Mouse (Mus musculus): ENCODE data around the gene Tmem131l.

Gene Tmem131l

DNA sequence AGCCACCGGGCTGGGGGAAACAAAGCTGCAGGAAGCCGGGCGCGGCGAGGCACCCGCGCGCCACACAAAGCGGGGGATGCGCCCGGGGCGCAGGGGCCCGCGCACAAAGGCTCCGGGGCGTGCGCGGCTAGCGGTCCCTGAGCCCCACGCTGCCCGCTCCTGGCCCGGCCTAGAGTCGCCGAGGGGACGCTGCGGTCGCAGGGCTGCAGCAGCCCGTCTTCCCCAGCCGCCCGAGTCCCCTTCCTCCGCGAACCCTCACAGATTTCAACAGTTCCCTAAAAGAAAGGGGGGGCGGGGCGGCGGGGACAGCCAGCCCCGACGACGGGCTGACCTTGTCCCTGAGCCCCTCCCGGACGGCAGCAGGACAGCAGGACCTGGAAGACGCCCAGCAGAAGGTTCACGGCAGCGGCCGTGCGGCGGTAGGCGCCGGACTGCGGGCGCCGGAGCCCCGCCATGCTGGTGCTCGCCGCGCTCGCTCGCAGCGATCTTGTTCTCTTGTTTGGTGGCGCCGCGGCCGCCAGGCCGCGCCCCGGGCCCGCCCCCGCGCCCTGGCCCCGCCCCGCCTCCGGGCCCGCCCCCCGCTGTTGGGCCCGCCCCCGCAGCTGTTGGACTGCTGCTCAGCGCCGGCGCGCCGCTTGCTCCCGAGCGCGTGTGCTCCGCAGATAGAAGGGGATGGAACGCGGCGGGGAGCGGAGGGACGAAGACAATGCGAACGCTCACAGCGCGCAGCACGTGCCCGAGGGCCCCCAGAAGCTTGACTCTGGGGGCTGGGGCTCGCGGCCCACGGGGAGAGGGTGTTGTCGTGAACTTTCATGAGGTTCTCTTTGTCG is at the start of gene Tmem131l:
Gene Tmem131l (minus strand): TSS at position 530 of the 830 bp plus-strand sequence.
- DNase-seq (ENCODE audit: extremely low spot score): peak; percentile 95

DNA sequence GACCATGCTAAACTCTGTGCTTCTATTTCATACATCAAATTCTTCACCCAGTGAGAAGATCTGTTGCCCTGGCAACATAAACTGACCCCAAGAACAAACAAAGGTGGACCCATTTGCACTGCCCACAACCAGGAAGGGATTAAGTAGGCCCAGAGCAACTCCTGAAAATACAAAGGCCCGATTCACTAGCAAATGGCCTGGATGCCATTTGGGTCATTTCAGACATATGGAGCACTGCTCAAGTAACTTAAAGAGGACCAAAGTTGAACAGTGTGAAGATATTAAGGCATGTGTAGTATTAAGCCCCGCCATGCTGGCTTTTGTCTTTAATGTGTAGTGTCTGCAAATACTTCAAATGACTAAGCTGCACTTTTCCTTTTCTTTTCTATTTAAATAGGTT is 46.9 kb upstream of the Tmem131l start:
- no peak for DNase-seq (ENCODE audit: extremely low spot score)

DNA sequence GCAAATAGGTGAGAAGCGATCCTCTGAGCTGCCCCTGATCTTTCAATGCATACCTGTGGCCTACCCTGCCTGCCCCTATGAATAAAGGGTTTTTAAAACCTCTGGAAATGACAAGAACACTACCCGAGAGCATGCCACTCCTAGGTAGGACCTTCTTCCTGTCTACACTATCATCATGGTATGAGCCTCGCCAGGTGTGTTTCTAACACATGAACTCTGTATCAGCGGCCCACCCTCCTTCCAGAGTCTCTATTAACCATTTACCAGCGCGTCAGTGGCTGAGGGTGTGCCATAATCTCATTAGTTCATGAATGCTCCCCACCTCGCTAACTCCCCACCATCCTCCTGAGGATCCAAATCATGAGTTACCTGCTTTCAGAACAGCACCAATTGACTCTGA is 46.4 kb upstream of the Tmem131l start:
- DNase-seq (ENCODE audit: extremely low spot score): no peak

DNA sequence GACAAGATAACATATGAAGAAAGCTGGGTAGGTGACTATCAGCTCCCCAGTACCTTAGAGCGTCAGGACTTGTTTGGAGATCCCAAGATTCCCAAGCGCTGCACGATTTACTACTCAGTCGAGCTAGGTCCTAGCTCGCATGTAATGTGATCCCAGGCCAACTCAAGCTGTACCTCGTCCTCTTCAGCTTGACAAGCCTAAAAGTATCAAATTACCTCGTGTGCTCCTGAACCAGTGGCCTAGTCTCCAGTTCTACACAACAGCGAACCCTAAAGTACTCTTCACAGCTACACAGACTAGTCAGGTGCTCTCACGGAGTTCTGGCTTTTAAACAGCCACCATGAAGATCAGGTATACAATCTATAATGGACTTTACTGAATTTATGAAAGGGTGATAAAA is 45.5 kb upstream of the Tmem131l start:
- peak; percentile 37 for DNase-seq (ENCODE audit: extremely low spot score)

DNA sequence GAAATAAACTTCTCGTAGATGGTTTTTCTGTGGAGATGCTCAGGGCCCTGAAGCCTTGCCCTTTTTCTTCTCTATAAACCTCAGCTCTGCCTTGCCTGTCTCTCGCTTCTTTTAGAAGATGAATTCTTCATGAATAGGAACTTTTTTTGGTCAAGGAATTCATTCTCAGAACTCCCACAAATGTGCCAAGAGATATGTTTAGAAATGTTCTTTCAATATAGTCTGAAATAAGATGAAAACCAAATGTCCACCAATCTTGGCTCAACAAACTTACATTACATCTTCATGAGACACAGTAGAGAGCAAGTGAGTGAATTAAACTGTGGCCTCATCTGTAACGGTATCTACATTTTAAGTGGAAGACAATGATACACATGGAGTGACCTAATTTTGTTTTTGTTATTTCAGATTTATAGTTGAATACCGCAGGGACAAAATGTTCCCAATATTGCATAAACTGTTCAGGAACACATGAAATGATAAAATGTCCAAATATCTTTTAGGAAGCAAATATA is 41.3 kb upstream of the Tmem131l start:
- DNase-seq (ENCODE audit: extremely low spot score): no peak

DNA sequence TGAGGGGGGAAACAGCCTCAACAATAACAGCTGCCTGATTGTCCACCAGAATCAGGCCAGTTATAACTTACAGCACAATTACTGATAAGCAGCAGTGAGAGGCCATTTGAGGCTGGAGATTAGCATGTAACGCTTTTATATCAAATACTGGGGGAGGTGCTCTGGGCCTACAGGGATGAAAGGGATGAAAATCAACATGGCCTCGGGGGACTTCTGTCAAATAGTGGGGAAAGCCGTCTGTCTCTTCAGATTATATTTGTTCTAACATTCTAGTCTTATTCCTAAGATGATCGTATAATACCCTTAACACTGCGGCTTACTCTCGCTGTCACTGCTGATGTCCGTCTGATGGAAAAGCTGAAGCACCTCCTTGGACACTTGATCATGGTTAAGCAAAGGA is 40.1 kb upstream of the Tmem131l start:
- DNase-seq (ENCODE audit: extremely low spot score): no peak

DNA sequence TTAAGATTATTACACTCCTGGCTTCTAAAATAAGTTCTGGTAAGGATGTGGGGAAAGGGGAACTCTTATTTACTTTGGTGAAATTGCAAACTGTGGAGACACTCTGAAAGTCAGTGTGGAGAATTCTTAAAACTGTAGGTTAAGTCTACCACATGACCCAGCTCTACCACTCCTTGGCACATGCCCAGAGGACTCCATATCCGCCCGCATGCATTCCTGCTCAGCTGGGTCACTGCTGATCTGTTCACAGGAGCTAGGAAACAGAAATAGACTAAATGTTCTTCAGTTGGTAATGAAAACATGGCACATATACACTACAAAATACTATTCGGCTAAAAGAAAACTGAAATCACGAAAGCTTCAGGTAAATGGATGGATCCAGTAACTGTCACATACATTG is 37.5 kb upstream of the Tmem131l start:
- no peak for DNase-seq (ENCODE audit: extremely low spot score)

DNA sequence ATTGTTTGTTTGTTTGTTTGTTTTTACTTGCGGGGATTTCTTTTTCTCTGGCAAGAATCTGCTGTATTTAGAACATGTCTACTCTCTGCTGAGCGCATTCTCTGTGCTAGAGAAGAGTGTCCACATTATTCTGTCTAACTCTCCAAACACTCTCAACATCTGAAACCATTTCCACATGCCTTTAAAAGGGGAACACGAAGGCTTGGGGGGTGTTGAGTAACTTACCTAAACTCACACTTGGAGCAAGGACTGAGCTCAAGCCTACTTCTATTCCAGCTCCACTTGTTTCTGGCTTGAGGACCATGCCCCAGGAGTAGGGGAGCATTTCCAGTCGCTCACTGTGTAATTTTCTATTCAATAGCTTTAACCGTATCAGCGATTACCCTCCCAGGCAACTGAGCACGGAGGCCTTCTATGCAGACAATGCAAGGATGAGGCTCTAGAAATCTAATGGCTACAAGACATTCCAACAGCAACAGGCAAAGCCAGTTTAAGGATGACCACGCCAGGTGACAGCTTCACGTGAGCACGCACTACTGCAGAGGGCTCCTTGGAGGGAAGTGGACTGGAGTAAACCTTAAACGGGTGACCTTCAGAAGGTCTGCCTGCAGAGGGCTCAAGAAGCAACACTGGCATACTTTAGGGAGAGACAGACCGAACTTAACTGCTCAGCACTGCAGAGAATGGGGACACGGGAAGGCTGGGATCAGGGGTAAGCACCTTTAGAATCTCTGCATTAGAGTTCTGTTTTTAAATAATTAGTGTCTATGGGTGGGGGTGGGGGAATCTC is 36.8 kb upstream of the Tmem131l start:
- no peak for DNase-seq (ENCODE audit: extremely low spot score)

DNA sequence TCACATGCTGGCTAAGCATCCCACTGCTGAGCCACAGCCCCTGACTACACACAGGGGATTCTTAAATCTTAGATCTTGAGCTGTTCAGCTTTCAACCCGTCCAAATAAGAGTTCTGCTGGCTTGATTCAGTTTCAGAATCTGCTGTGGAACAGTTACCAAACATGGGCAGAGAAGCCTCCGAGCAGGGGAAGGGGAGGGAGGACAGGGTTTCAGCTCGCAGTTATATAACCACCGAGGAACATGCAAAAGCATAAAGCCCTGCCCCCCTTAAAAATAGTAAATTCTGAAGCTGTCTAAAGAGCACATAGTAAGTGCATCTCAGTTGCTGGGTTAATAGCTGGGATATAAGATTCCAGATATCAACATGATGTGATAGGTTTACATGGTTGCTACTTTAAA is 35.5 kb upstream of the Tmem131l start:
- no peak for DNase-seq (ENCODE audit: extremely low spot score)

DNA sequence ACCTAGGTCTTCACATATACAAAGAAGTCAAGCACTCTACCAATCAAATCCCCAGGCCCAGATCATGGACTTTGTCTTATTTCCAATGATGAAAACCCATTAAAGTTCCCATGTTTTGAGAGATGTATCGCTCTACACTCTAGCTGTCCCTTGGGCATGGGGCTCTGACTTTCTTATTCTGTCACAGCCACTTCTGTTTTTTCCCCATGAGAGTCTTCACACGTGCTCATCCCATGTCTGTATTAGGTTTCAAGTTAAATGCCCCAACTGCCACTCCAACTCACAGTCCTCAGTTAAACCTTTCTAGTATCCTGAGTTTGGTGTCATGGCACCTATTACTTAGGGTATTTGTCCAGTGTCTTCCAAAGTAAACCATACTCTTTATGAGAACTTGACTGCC is 34.8 kb upstream of the Tmem131l start:
- no peak for DNase-seq (ENCODE audit: extremely low spot score)

DNA sequence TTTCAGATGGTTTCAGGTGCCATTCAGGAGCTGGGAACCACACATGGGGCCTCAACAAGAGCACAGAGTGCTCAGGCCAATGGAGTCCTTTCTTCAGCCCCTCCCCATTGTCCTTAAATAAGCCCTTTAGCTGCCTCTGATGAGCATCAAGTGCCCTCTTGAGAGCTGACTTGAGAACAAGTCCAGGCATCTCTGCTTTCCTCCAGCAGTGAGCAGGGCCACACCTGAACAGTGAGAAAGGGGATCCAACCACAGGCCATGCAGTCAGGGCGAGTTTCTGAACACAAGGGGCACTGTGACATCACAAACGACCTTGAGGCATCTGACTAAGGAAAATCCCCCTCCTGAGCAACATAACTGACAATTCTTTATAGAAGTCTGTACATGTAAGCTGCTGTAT is 31.7 kb upstream of the Tmem131l start:
- no peak for DNase-seq (ENCODE audit: extremely low spot score)

DNA sequence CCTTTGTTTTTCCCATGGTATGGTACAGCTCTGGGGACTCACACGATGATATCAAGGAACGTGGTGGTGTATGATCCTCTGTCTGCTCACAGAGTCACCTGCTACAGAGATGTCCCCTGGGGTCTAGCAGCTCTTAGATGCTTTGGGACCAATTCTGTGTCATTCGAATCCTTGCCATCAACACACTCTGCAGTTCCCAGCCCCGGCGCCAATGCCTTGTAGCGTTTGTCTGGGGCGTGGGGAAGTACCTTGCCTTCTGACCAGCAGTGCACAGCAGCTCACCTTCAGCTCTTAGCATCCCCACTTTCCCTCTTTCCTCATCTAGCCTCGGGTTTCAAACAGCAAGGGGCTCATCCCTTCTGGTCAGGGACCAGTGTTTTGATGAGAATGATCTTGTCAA is 30.8 kb upstream of the Tmem131l start:
- DNase-seq (ENCODE audit: extremely low spot score): no peak

DNA sequence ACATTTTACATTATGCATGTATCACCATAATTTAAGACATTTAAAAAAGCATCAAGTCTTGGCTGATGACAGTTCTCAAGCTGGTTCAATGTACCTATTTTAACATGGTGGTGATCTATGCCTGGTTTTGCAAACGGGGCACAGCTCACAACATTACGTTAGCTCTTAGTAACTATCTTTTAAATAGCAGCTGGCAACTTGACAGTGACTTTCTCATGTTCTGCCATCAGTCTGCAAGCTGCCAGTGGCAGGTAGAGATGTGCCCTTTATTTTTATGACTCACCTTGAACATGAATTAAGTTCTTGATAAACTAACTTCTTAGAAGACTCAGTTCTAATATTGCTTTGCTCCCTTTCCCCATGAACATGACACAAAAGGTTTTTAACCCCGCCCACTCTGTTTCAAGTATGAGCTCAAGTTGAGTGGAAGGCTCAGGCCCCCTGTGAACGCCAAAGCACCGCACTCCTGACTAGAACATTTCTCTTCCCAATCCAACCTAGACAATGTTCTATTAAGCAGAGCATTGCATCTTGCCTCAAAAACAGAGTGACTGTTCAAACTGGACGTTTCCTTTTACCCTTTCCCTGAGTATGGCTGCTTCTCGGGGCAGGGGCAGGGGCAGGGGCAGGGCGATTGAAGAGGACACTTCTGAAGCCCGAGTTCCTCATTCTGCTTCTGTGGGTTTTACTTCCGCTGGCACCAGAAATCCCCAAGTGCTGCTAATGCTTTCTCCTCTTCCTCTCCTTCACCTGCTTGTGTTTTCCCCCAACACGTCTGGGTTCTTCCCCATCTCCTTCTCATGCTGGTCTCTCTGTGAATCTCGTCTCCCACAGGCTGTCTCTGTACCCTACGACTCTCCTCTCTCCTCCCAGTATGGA is 29.1 kb upstream of the Tmem131l start:
- DNase-seq (ENCODE audit: extremely low spot score): no peak

DNA sequence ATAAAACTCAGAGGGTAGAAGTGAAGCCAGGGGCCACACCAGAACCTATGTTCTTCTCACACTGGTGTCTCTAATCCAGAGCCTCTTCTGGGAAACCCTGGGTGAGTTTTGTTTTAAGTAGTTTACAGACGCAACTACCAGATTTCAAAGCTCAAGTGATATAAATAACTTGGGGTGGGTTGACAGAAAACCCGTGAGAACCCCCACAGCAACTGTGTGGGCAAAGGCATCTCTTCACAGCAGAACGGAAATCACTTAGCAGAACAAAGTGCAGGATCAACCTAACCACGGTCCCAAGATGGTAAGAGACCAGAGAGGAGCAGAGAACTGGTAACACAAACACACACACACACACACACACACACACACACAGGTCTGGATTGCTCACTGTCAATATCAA is 25.9 kb upstream of the Tmem131l start:
- no peak for DNase-seq (ENCODE audit: extremely low spot score)

DNA sequence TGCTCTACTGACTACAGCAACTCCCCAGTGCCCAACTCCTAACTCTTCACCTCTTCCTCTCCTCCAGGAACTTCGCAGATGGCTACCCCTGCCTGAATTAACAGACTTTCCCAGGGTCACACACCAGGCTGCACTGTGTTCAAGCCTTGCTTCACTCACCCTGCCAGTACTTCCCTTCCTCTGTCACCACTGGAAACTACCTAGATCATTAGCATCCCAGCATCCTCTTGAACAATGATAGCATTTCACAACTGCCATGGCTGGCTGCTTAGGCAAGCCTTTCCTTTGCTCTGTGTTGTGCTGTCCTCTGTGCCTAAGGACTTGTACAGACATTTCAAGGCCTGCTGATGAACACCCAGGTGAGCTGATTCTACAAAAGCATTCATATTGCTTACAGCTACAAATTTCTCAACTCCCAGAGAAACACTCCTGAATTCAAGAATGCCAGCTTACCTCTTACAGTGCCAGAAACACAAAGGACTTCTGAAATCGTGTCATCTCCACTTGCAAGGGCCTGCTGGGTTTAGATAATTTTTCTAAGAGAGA is 23.5 kb upstream of the Tmem131l start:
- DNase-seq (ENCODE audit: extremely low spot score): no peak

DNA sequence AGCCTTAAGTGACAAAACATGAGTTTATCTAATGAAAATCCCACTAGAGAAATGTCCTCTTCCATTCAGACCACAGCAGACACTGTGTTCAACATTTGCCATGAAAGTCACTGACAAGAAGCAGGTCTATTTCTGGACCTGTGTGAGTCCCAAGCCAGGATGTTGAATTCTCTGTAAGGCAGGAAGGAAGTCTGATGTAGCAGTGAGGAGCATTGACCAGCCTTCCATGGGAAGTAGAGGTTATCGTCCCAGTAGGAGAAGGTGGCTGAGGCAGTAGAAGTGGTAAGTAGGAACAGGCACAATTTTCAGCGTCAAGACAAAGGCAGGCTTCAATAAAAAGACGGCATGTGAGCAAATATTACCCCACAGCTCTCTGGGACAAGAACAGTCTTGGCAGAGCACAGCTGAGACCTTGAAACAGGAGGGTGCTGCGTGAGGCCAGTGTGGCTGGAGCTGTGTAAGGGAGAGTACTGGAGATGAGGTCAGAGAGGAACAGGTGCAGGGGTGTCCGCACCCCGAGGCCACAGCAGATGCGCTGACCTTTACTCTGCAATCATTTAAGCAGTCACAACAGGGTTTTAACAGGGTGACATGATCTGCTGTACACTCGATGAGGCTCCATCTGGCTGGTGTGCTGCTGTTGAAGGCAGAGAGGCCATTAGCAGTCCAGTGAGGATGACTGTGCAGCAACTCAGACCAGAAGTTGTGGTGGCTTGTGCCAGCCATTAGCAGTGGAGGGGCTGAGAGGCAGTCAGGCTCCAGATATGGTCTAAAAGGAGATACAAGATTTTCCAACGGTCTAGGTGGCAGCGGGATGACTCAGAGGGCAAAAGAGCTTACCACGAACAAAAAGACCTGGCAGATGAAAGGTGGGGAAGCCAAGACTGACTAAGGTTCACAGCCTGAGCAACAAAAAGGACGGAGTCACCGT is 21.8 kb upstream of the Tmem131l start:
- no peak for DNase-seq (ENCODE audit: extremely low spot score)

DNA sequence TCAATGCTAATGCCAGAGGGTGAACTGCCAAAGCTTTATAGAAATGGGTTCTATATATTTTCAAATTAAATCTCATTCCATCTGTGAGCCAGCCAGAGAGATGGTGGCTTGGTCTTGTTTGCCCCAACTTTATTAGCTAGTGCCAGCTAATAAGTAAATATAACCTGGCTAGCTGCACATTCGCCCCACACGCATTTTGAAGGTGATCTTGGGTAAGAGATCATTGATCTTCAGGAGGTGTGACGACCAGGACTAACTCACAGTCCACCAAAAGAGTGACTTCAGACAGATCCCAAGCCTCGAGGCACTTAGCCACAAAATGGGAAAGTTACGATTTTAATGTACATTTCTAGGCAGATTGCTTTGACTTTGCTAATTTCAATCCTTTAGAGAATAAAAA is 21.0 kb upstream of the Tmem131l start:
- DNase-seq (ENCODE audit: extremely low spot score): no peak

DNA sequence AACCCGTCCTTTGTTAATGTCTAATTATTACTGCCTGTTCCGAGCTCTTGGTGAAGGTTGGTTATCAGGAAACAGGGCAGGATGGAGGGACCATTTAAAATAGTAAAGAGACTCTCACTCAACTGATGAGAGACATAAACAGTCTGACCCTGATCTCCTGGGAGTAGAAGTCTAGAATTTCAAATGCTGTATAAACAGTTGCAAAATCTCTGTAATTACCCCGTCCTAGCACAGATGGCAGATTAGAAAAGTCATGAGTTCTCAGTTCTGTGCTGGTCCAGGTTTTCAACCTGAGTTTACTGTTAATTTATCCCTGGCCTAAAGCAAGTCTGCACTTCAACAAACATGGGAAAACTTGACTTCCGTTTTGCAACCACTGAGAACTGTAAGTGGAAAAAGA is 20.2 kb upstream of the Tmem131l start:
- DNase-seq (ENCODE audit: extremely low spot score): no peak

DNA sequence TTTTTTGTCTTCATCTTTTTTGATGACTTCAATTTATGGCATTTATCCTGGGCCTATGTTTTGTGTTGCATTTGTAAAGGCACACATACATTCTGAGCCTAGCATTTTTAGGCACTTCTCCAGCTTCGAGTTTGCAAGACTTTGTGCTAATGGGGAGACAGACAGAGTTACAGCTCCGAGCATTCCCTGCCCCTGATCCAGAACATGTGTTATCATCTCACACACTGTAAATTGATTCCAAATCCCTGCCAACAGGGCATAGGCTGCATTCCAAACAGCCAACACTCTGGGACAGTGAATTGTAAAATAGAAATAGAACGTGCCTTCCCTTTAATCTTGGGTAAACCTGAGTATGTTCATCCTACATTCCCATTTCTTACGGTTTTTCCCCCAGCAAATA is 19.7 kb upstream of the Tmem131l start:
- DNase-seq (ENCODE audit: extremely low spot score): no peak

DNA sequence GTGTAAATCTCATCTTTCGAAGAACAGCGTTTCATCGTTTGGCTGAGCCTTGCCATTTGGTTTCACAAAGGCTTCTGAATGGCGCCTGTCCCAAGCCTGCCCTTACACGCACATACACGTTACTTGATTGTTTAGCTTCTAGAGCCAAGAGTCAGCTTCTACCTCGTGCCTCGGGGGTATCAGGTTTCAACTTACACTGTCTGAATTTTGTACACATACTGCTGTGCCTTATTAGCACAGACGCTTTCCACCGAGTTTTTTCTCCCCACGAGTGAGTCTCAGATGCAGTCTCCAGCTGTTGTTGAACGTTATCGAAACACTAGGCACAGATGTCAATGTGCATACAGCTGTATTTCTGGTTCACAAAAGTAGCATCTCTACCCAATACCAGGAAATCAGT is 19.3 kb upstream of the Tmem131l start:
- DNase-seq (ENCODE audit: extremely low spot score): peak; percentile 23

DNA sequence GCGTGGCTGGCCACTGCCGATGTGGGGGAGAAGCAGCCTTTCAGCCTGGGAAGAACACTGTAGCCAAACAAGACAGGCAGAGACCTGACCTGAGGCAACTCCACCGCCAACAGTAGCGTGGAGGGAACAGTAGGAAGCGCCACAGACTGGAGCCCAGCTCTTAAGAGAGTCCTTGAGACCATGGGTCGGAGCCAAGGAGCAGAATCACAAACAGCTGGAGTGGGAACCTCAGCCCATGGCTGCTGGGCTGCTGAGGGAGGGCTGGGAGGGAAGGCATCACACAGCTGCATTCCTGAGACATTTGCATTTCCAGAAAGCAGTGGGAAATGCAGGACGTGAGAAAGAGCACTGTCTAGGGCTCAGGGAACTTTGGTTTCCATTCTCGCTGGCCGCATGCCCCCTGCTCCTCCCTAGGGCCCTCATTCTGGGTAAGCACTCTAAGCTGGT is 8.8 kb upstream of the Tmem131l start:
- DNase-seq (ENCODE audit: extremely low spot score): no peak

All from embryo, embryonic 9.5 days (tissue).